Mouse (Mus musculus) monocyte, adult 2 months (primary cell): Measurements from ENCODE around the gene Arhgap21.

ENCODE experiments used
- DNase-seq, 2 experiments: peaks; one replicate each; pipeline ENCODE4 v3.0.0; 2022; ENCODE audit warnings: low spot score in 2 of 2, low read depth in 1 of 2

Arhgap21 gene

GRCm38 (mm10) chr2:20966176-20967100 lies 2.2 kb downstream of the Arhgap21 start:
- no peak for DNase-seq

GRCm38 (mm10) chr2:20965361-20965760 lies 3.3 kb downstream of the Arhgap21 start:
- no peak for DNase-seq

DNA sequence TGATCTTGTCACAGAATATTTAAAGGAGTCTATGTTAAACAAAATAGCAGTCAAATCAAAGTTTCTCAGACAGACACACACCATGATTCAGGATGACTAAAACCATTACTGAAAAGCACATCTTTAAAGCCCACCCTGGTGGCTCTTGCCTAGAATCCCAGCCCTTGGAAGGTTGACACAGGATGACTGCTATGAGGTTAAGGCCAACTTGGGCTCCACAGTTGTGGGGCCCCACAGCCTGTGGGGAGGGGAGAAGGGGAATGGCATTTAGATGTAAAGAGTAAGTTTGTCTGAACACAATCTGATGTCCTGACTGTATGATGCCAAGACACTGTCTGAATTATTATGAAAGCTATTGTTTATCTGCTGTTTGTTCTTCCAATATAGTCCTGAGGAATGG lies 4.2 kb downstream of the Arhgap21 start:
- DNase-seq: no peak

- no peak for DNase-seq
These were observed 5.4 kb downstream of the Arhgap21 start for GRCm38 (mm10) chr2:20963226-20963805.

DNA sequence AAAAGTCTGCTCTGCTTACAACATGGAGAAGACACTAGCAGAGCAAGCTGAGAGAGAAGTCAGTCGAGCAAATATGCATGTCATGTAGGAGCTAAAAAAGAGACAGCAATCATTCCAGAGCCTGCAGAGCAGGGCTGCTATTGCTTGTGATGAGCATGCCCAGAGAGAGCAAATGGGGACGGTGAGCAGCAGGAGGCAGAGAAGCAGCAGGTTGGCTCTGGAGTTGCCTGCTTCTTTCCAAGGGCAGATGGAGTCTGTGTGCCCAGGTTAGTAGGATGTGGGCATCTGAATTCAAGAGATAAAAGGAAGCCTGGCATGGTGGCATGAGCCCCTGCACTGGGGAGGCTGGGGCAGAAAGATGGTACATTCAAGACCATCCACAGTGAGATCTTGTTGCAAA lies 6.4 kb downstream of the Arhgap21 start:
- no peak for DNase-seq

- DNase-seq: no peak
These were observed 6.9 kb downstream of the Arhgap21 start for GRCm38 (mm10) chr2:20961825-20962224.

DNA sequence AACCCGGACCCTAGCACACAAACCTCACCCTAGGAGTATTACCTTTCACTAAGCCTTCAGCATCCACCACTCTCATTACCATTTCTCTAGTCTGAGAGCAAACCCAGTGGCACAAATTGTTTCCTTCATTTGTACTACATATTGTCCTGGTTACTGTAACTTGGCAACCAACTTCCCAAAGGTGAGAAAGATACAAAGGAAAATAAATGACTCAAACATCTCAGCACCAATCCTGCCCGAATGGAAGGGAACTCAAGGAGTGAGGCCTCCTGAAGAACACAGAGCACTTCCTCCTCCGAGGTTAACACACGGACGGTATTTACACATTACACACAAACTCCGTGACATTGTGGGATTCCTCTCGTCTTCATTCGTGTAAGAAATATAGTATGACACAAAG lies 7.4 kb downstream of the Arhgap21 start:
- DNase-seq: no peak

DNA sequence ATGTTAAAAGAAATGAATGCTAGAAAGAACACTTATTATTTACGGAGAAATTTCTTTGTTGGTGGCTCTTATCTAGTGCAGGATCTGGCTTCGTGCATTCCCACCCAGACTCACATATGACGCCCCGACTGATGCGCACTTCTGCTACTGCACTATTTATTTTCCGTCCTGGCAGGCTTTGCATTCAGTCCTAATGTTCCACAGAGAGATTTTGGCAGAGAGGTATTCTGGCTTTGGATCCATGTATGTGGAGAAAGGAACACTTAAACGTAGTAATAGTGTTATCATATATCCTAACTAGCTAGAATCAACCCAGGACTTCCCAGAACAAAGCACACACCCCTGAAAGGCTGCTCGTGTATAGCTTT lies 8.0 kb downstream of the Arhgap21 start:
- DNase-seq: no peak

- no peak for DNase-seq
These were observed 8.6 kb downstream of the Arhgap21 start for GRCm38 (mm10) chr2:20959906-20960667.

DNA sequence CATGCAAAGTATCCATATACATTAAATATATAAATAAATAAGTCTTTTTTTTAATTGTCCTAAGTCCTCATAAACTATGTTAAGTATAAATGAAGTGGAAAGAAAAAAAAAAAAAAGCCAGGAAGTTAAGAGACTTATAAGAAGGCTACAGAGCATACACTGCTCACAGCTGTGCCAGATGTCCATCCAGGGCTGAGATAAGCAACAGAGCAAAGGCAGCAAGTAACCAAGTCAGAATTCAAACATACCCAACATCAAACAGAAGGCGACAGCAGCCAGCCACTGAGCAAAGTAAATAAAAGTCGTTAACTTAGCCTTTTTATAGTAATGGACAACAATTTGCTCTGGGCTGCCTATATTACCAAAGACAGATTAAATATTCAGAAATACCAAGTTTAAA lies 9.6 kb downstream of the Arhgap21 start:
- DNase-seq: no peak

DNA sequence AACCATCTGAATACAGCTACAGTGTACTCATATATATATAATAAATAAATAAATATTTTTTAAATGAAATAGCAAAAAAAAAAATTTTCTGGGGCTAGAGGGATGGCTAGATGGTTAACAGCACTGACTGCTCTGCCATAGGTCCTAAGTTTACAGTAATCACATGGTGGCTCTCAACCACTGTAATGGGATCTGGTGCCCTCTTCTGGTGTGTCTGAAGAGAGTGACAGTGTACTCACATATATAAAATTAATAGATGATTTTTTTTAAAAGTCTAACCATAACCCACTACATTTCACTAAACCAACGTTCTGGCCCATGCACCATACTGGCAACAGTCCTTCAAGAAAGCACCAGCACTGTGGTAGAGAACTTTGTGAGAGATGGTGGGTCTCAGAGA lies 10.7 kb downstream of the Arhgap21 start:
- no peak for DNase-seq

DNA sequence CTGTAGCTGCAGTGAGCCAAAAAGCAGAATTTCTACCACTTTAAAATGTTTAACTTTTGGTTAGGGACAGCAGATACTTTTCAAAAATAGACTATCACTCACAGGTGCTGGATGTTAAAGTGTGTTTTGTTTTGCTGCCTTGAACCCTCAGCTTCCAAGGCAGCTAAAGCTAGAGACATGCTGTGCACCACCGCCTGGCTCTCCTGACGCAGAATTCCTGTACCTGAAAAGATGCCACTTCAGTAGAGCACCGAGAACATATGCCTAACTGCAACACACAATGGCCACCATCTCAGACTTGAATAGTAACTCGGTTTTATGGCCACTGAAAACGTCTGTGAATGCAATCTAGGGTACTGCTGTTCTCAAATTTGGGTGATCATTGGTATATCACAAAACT lies 12.0 kb downstream of the Arhgap21 start:
- no peak for DNase-seq

- no peak for DNase-seq
These were observed 12.7 kb downstream of the Arhgap21 start for GRCm38 (mm10) chr2:20955996-20956395.

- no peak for DNase-seq
These were observed 13.3 kb downstream of the Arhgap21 start for GRCm38 (mm10) chr2:20955376-20955775.

DNA sequence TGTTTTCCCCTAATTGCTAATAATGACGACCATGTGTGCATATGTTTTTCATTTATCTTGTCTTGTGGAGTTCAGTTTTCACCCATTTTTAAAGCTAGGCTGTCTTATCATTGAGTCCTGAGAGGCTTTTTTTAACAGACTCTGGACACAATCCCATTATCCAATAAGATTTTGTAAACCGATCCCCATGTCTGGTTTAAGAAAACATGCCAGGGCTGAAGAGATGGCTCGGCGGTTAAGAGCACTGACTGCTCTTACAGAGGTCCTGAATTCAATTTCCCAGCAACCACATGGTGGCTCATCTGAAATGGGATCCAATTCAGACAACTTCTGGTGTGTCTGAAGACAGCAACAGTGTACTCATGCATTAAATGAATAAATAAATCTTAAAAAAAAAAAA lies 16.0 kb downstream of the Arhgap21 start:
- DNase-seq: no peak

- DNase-seq: no peak
These were observed 19.5 kb downstream of the Arhgap21 start for GRCm38 (mm10) chr2:20949168-20949567.

DNA sequence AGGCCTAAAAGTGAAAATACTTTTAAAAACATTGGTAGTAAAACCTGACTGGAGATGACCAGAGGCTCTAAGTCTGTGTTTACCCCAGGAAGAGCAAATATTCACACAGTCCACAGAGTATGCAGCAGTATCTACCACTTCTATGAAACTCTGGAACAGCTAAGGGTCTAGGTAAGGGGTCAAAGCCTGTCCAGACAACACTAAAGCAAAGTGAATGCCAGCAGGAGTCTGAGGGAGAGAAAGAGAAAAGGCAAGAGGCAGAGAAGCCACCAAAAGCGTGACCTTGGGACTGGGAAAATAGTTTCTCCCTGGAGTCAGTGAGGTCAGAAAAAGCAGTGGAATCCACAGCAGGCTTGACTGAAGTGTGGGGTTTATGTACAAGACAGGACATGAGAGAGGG lies 21.6 kb downstream of the Arhgap21 start:
- DNase-seq: no peak

- no peak for DNase-seq
These were observed 23.1 kb downstream of the Arhgap21 start for GRCm38 (mm10) chr2:20945596-20945995.

GRCm38 (mm10) chr2:20943730-20944454 lies 24.8 kb downstream of the Arhgap21 start:
- no peak for DNase-seq

DNA sequence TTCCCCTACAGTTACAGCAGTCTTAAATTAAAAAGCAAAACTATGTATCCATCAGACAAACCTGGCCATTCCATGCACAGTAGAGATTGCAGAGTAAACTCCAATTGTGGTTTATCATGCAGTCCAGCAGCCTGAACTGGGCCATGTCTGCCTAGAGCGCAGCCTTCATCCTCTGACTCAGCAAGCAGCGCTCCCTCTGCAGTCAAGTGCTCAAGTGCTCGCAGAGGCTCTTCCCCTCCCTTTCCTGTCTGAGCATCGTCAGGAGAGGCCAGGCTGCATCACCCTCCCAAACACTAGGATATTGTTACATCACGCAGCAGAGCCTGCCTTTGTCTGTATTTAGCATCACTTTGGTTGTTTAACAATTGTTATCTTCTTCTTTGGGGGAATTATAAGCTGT lies 25.5 kb downstream of the Arhgap21 start:
- no peak for DNase-seq

DNA sequence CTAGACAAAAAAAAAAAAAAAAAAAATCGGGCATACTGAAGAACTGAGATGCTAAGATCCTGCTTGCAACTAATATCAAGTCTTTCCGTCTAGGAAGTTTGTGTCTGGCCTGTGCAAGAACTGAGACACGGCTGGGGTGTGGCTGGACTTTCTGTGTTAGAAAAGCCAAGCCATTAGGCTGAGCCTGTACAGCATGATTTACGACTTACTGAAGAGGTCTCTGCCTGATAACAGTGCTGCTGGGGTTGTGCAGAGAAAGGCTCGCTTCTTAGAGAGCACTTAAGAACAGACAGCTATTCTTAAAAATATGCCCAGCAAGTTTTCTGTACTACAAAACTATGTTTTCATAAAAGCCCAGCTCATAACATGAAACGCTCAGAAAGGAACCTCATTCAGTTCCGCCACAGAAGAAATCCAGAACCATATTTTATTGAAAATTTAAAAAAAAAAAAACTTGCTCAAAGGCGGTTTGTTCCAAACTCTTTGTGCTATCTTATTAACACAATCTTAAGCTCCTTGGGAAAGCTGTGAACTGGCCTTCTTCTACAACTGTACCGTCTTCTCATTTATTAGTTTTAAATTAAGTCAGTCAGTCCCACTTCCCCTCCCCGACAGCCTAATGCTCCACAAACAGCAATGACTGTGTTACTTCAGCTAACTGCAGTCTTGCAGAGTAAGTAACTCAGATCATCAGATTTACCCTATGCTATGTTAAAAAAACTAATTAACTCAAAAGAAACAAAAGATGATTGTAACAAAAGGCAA lies 26.1 kb downstream of the Arhgap21 start:
- DNase-seq: no peak
